Mouse (Mus musculus) limb, embryonic 10.5 days (tissue): Measurements from ENCODE around the gene Psmd2. TPM values are rescaled to one million over a fixed set of nuclear protein-coding genes. Genes with fewer than 3 reads are reported as not detected.
"Not testable (repeated sequence)": the region's sequence is repeated elsewhere in the genome, so short reads cannot be mapped to it uniquely, and the experiment has no call there.

ENCODE experiments used
- DNase-seq: peaks from one replicate; pipeline ENCODE4 v3.0.0-alpha.2; 2017; ENCODE audit warnings: low spot score
- H3K27ac ChIP-seq: fragments of 300-500 bp; sonication (generic); 2 replicates; pipeline ENCODE4 v1.5.1; 2016; ENCODE audit warnings: mild to moderate bottlenecking
- H3K27me3 ChIP-seq: fragments of 300-500 bp; sonication (generic); 2 replicates; pipeline ENCODE4 v1.6.1; 2016; ENCODE audit warnings: low read depth, mild to moderate bottlenecking; ENCODE audit not compliant: poor library complexity, severe bottlenecking
- H3K36me3 ChIP-seq: fragments of 300-500 bp; sonication (generic); 2 replicates; pipeline ENCODE4 v1.6.1; 2016; ENCODE audit warnings: mild to moderate bottlenecking, moderate library complexity
- H3K4me1 ChIP-seq: fragments of 300-500 bp; sonication (generic); 2 replicates; pipeline ENCODE4 v1.6.1; 2016
- H3K4me3 ChIP-seq: fragments of 300-500 bp; sonication (generic); 2 replicates; pipeline ENCODE4 v1.5.1; 2016; ENCODE audit warnings: mild to moderate bottlenecking, moderate library complexity
- H3K9me3 ChIP-seq: fragments of 300-500 bp; sonication (generic); replicated peaks from 2 replicates; pipeline ENCODE4 v1.6.1; 2016; ENCODE audit warnings: mild to moderate bottlenecking
- WGBS: fragments of 180-500 bp; shearing (Covaris S2); methylation state at CpG from one replicate; pipeline ENCODE4 v1.1.7; 2016; 5-methylcytosine and 5-hydroxymethylcytosine counted together
- polyA plus RNA-seq: library from polyadenylated mRNA; unstranded; fragments of >200 nt; fragmentation: Nextera tagmentation; extraction: Ambion mirVana; gene quantifications from 2 replicates; pipeline ENCODE4 v1.2.1, GENCODE M21; 2016

Gene Psmd2
- polyA plus RNA-seq, 1 experiment from 2014 or later: 538 TPM

DNA sequence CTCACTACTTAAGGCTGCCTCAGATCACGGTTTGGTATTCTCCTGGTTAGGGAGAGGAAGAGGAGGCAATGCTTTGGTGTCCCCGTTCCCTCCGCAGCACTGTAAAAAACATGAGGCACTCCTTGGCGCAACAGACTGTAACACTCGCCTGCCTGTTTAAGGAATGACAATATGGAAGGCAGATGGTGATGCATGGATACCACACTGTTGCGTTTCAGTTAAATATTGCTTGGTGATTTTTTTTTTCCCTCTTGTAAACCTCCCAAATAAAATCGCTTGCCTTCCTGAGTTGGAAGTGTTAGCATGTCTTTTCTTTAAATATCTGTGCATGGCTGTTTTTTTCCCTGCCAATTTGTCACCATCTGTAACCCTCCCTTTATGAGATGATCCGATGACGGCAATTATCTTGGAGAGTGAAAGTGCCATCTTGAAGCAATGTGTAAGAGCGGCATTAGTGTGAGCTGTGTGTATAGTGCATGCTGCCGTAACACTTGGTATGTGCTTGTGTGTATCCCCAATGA is 22.5 kb upstream of the Psmd2 start:
- Histone ChIP-seq H3K36me3 (no peaks in the 10 kb centered on the region), H3K27ac (no peak overlapping the region), H3K4me3 (peak overlapping the region; percentile 67; the same call in 1 of the 2 replicates), H3K4me1 (peaks cover 9% of the 10 kb centered on the region), H3K27me3 (peaks cover 29% of the 10 kb centered on the region), H3K9me3 (no peaks in the 10 kb centered on the region)
- DNase-seq: no peak
- WGBS: 49% methylated on average over 11 of the region's 11 CpGs

DNA sequence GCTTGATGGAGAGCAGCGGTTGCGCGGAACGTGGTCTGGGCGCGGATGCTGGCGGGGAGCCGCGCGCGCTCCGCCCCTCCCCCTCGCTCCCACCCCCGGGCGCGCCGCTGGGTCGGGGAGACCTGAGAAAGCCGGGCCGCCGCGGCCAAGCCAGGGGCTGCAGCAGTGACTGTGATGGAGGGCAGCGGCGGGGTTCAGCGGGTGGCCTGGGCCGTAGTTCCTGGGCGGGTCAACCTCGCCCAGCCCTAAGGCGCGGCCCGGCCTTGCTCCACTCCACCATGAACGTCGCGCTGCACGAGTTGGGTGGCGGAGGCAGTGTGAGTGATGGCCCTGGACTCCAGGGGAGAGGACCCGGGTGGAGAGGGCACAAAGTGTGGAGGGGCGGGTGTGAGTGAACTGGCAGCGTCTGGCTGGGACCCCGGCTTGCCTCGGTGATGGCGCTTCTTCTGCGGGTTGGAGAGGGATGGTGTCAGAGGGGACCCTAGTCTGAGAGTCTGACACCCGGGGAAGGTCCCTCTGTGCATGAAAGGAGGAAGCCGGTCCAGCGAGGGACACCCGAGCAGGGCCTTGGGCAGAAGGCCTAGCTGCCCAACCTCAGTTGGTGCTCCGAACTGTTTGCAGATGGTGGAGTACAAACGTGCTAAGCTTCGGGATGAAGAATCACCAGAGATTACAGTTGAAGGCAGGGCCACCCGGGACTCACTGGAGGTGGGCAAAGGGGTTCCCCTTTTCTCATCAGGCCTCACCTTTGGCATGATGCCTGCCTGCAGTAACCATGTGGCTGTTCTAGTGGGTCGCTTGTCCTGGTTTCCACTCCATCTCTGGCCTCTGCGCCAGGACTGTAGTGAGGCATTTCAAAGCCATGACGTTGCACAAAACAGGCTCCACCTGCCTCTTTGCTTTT is 21.5 kb upstream of the Psmd2 start, which contains the start of gene Ece2:
Ece2 (plus strand) TSS at position 98 of the 904 bp plus-strand sequence.
- peak; percentile 64 for DNase-seq
- WGBS: 7% methylated on average over 54 of the region's 54 CpGs
- Histone ChIP-seq H3K36me3 (no peaks in the 10 kb centered on the region), H3K9me3 (no peaks in the 10 kb centered on the region), H3K27me3 (peaks cover 29% of the 10 kb centered on the region), H3K4me3 (peak within 1 kb of the TSS; percentile 67), H3K4me1 (peaks cover 9% of the 10 kb centered on the region), H3K27ac (peak within 1 kb of the TSS; percentile 81)

DNA sequence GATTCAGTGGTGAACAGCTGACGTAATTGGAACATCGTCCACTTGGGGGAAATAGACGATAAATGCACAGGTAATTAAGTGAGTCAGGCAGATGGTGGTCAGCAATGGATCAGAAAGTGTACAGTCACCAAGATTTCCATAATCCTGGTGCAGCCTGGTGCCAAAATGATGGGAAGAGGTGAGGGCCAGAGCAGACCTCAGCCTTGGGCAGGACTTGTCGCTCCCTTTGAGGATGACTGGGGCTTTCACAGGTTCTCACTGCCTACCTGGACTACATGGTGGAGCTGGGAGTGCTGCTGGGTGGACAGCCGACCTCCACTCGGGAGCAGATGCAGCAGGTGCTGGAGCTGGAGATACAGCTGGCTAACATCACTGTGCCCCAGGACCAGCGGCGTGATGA is 14.0 kb upstream of the Psmd2 start:
- whole genome bisulfite sequencing: 85% methylated on average over 8 of the region's 8 CpGs
- Histone ChIP-seq H3K4me3 (no peak overlapping the region), H3K9me3 (no peaks in the 10 kb centered on the region)

DNA sequence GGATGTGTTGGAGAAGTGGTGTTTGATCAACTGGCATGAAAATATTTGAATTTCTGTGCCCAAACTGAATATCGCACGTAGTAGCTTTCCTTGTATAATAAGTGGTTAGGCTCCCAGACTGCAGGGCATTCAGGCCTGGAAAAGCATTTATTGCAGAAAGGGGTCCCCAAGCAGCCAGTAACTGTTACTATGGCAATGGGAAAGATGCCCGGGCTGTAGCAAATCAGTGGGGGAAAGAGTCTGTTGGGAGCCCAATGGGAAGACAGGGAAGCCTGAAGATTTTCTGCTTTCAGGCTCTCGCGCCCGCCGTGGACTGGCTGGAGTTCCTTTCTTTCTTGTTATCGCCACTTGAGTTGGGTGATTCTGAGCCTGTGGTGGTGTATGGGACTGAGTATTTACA is 13.1 kb upstream of the Psmd2 start:
- Histone ChIP-seq H3K9me3 (no peaks in the 10 kb centered on the region), H3K4me1 (no peaks in the 10 kb centered on the region), H3K27ac (no peak overlapping the region), H3K4me3 (no peak overlapping the region), H3K27me3 (no peaks in the 10 kb centered on the region), H3K36me3 (no peaks in the 10 kb centered on the region)
- DNase-seq: no peak
- WGBS: 82% methylated on average over 8 of the region's 8 CpGs

More for the DNA sequence above, 14.0 kb upstream of the Psmd2 start:
- DNase-seq: no peak
- Histone ChIP-seq H3K36me3 (no peaks in the 10 kb centered on the region), H3K4me1 (no peaks in the 10 kb centered on the region), H3K27ac (no peak overlapping the region), H3K27me3 (no peaks in the 10 kb centered on the region)

DNA sequence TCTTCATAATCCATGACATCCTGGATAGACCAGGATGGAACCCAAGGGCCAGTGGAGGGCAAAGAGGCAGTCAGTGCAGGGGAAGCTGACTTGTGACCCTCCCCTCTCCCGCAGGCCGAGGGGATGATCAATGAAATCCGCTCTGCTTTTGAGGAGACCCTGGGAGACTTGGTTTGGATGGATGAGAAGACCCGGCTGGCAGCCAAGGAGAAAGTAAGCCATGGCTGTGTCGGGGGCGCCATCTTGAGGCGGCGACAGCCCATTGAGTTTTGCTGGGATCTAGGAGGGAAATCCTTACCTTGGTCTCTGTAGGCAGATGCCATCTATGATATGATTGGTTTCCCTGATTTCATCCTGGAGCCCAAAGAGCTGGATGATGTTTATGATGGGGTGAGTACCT is 9.3 kb upstream of the Psmd2 start:
- Histone ChIP-seq H3K36me3 (no peaks in the 10 kb centered on the region), H3K27me3 (no peaks in the 10 kb centered on the region), H3K4me3 (no peak overlapping the region), H3K27ac (no peak overlapping the region), H3K4me1 (no peaks in the 10 kb centered on the region), H3K9me3 (no peaks in the 10 kb centered on the region)
- WGBS: 3% methylated on average over 8 of the region's 8 CpGs
- peak; percentile 76 for DNase-seq

DNA sequence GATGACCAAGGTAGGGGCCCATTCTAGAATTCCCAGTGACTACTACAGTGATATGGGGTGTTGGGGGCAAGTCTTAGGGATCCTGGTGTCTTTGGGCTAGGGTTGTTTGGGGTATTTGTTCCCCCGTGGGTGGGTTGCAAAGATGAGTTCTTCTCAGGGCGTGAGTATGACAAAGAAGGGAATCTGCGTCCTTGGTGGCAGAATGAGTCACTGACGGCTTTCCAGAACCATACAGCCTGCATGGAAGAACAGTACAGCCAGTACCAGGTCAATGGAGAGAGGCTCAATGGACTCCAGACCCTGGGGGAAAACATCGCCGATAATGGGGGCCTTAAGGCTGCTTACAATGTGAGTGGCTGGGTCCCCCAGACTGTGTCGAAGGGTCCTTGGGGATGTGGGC is 7.5 kb upstream of the Psmd2 start:
- DNase-seq: no peak
- no peaks in the 10 kb centered on the region for H3K27me3 ChIP-seq
- WGBS: 87% methylated on average over 7 of the region's 7 CpGs
- H3K27ac ChIP-seq: no peak overlapping the region
- no peaks in the 10 kb centered on the region for H3K36me3 ChIP-seq
- H3K4me3 ChIP-seq: no peak overlapping the region
- no peaks in the 10 kb centered on the region for H3K4me1 ChIP-seq
- H3K9me3 ChIP-seq: no peaks in the 10 kb centered on the region

DNA sequence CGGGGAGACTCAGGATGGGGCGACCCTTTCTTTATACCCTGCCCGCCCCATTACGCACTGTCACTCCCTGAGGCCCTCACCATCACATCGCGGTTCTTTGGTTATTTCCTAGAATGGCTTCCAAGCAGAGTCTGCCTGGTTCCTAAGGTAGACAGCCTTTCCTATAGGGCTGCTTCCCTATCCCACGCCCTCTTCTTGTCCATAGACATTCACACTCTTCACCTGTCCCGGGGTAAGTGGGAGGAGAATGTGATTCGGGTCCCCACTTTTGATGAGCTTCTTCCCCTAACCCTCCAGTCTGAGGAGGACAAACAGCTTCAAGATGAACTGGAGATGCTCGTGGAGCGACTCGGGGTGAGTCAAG is 477 bp downstream of the Psmd2 start:
- 12% methylated on average over 12 of the region's 12 CpGs for WGBS
- DNase-seq: no peak
- Histone ChIP-seq H3K27me3 (no peaks in the 10 kb centered on the region), H3K9me3 (no peaks in the 10 kb centered on the region), H3K4me3 (peak overlapping the region; percentile 78), H3K27ac (peak overlapping the region; percentile 84), H3K4me1 (peaks cover 16% of the 10 kb centered on the region), H3K36me3 (peaks cover 40% of the 10 kb centered on the region)

DNA sequence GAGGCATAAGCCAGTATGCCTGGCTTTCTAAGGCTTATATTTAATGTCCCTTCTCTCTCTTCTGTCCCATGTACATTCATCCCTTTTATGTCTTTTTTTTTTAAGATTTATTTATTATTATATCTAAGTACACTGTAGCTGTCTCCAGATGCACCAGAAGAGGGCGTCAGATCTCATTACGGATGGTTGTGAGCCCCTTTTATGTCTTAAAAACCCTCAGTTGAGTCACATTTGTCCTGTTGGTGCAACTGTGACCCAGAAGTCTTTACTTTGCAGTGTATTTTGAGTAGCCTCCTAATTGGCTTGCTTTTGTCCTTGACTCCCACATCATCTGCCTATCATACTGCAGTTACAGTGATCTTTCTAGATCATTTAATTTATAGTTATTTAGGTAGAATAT is 1.9 kb downstream of the Psmd2 start:
- H3K27me3 ChIP-seq: no peaks in the 10 kb centered on the region
- no peaks in the 10 kb centered on the region for H3K9me3 ChIP-seq
- peaks cover 54% of the 10 kb centered on the region for H3K36me3 ChIP-seq
- H3K4me1 ChIP-seq: peaks cover 16% of the 10 kb centered on the region
- no peak overlapping the region for H3K27ac ChIP-seq
- H3K4me3 ChIP-seq: peak overlapping the region; percentile 78; the same call in 1 of the 2 replicates
- 62% methylated on average over 2 of the region's 2 CpGs for WGBS
- DNase-seq: no peak

DNA sequence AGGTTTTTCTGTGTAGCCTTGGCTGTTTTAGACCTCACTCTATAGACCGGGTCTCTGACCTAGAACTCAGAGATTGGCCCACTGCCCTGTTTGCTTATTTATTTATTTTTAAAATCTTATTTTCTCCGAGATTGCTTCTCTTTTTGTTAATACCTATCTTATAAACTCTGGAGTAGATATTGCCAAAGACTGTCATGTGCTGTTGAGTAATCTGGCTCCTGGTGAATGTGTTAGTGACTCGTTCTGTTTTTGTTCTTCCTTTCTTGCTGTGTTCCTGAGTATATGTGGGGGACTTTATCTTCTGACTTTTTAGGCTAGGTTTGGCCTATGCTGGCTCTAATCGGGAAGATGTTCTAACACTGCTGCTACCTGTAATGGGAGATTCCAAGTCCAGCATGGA is 6.2 kb downstream of the Psmd2 start:
- 94% methylated on average over 4 of the region's 4 CpGs for WGBS

DNA sequence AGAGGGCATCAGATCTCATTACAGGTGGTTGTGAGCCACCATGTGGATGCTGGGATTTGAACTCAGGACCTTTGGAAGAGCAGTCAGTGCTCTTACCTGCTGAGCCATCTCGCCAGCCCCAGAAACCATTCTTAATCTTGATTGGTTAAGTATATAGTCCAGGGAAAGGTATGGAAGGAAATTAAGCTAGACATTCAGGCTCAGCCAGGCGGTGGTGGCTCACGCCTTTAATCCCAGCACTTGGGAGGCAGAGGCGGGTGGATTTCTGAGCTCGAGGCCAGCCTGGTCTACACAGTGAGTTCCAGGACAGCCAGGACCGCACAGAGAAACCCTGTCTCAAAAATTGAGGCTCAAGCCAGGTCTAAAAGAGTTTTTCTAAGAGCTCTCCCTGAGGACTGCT is 16.6 kb downstream of the Psmd2 start, which contains the start of gene Eif4g1:
Eif4g1 (plus strand) TSS at position 301 of the 400 bp plus-strand sequence.
- H3K4me1 ChIP-seq, DNase-seq, H3K4me3 ChIP-seq, H3K27ac ChIP-seq, H3K9me3 ChIP-seq, H3K27me3 ChIP-seq: not testable (repeated sequence)
- peaks cover 29% of the 10 kb centered on the region for H3K36me3 ChIP-seq
- 92% methylated on average over 5 of the region's 6 CpGs for WGBS

More for the DNA sequence above, 6.2 kb downstream of the Psmd2 start:
- Histone ChIP-seq H3K36me3 (peaks cover 97% of the 10 kb centered on the region), H3K4me1 (peaks cover 5% of the 10 kb centered on the region), H3K9me3 (no peaks in the 10 kb centered on the region), H3K27me3 (no peaks in the 10 kb centered on the region), H3K27ac (no peak overlapping the region), H3K4me3 (no peak overlapping the region)
- DNase-seq: no peak

DNA sequence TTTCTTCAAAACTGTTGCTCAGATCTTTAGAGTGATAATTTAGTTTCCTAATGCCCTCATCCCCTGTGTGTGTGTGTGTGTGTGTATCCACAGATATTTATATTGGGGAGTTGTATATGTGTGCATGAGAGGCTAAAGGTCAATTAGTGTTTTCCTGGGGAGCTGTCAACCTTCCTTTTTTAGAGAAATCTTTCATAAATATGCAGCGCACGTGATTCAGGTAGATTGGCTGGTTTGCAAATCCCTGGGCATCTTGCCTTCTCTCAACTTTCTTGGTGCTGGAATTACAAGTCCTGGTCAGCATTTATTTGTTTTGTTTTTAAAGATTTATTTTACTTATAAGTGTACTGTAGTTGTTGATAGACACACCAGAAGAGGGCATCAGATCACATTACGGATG is 18.8 kb downstream of the Psmd2 start:
- WGBS: 94% methylated on average over 3 of the region's 3 CpGs
- no peak for DNase-seq
- peaks cover 24% of the 10 kb centered on the region for H3K4me1 ChIP-seq
- no peaks in the 10 kb centered on the region for H3K27me3 ChIP-seq
- no peaks in the 10 kb centered on the region for H3K9me3 ChIP-seq
- peaks cover 22% of the 10 kb centered on the region for H3K36me3 ChIP-seq
- no peak overlapping the region for H3K27ac ChIP-seq
- H3K4me3 ChIP-seq: no peak overlapping the region

DNA sequence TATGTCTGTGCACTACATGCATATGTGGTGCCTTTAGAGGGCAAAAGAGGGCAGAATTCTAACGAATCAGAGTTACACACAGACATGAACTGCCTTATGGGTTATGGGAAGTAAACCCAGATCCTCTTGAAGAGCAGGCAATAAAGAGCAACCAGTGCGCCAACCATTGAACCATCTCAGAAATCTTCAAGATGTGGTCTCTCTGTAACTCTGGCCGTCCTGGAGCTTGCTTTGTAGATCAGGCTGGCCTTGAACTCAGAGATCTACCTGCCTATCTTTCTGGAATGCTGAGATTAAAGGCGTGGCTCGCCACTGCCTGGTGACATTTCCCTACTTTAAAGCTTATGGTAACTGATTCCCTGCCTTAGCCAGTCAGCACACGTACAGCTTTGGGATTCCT is 20.4 kb downstream of the Psmd2 start:
- WGBS: 28% methylated on average over 6 of the region's 6 CpGs
- Histone ChIP-seq H3K36me3 (peaks cover 32% of the 10 kb centered on the region), H3K4me3 (peak overlapping the region; percentile 99), H3K27me3 (no peaks in the 10 kb centered on the region), H3K9me3 (no peaks in the 10 kb centered on the region), H3K4me1 (peaks cover 24% of the 10 kb centered on the region), H3K27ac (peak overlapping the region; percentile 98)
- DNase-seq: no peak

DNA sequence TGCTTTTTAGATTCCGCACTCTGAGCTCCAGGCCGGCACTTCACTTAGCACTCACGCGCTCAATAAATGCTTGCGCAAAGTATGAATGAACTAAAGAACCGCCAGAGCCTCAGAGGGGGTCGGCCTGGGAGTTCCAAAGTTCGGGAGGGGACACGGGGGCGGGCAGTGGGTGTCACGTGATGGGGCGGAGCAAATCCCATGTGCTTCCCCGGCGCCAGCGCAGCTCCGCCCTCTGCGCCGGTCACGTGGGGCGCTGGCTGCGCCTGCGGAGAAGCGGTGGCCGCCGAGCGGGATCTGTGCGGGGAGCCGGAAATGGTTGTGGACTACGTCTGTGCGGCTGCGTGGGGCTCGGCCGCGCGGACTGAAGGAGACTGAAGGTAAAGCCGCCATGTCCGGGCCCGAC is 21.0 kb downstream of the Psmd2 start:
- peak overlapping the region; percentile 99 for H3K4me3 ChIP-seq
- peak overlapping the region; percentile 98 for H3K27ac ChIP-seq
- H3K4me1 ChIP-seq: peaks cover 24% of the 10 kb centered on the region
- peaks cover 38% of the 10 kb centered on the region for H3K36me3 ChIP-seq
- no peaks in the 10 kb centered on the region for H3K27me3 ChIP-seq
- peak; percentile 97 for DNase-seq
- H3K9me3 ChIP-seq: no peaks in the 10 kb centered on the region
- 1% methylated on average over 36 of the region's 38 CpGs for WGBS
